Mouse (Mus musculus): Measurements from ENCODE around the gene Lamb3.
A peak's percentile ranks its signal among the peaks of the same experiment; 100 is the strongest.

DNA sequence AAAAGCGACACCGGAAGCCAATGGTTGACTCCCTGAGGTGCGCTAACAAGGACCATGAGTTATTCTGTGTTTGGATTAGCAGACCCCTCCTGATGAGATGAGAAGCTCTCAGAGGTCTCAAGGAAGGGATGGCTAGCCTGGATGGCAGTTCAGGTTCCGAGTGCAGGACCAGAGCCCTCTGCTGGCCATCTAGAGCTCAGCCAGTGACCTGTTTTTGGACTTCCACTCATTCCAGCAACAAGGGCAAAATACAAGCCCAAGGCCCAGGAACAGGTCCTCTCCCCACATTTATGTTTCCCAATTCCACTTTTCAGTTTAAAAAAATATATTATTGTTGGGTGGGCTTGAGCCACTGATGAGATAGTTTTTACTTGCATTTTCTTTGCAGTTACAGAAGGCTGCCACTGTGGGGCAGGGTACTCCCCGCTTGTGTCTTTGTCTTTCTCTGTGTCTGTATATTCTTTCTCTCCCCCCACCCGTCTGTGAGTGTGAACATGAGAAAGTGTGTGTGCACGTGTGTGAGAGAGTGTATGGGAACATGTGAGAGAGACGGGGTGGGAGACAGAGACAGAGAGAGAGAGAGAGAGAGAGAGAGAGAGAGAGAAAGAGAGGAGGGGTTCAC lies 175.5 kb downstream of the Lamb3 start:
- TF ChIP-seq EP300 (IDR thresholded peaks at IDR 0.05; ENCODE audit: low read depth) (no peak), CTCF (IDR thresholded peaks at IDR 0.05; ENCODE audit: low read depth) (peak; percentile 75)

All from liver, postnatal 0 days (tissue).